Mouse (Mus musculus) C3H10T1/2 (cell line): ENCODE measurements around the gene Pcbp2. TPM values are rescaled to one million over a fixed set of nuclear protein-coding genes. Genes with fewer than 3 reads are reported as not detected.

Source experiments
- polyA plus RNA-seq, 2 experiments: library from polyadenylated mRNA; unstranded; fragments of >200 nt; fragmentation: generic; extraction: Trizol; gene quantifications; one replicate each; pipeline ENCODE4 v1.2.1; 2012; ENCODE audit warnings: missing spikeins in 2 of 2

The Pcbp2 gene
- polyA plus RNA-seq: 1,000 to 10,000 TPM in 1 of 2 experiments, 100 to 1,000 TPM in 1; 559 to 1,162 TPM

GRCm38 (mm10) chr15:102470183-102470604 lies at the start of gene Pcbp2:
Gene Pcbp2 (plus strand): TSS chr15:102470539.

GRCm38 (mm10) chr15:102445146-102445545 lies 25.2 kb upstream of the Pcbp2 start, which contains the start of gene Amhr2:
Gene Amhr2 (plus strand): TSS chr15:102445367.

GRCm38 (mm10) chr15:102458904-102459317 lies 11.4 kb upstream of the Pcbp2 start, which contains the start of gene Prr13:
Gene Prr13 (plus strand): TSS chr15:102459028.

GRCm38 (mm10) chr15:102503447-102503846 lies 33.1 kb downstream of the Pcbp2 start, which contains the start of gene Gm10337:
Gene Gm10337 (plus strand): TSS chr15:102503722.

GRCm38 (mm10) chr15:102516728-102517404 lies 46.5 kb downstream of the Pcbp2 start, which contains the start of gene Map3k12:
Gene Map3k12 (minus strand): TSS chr15:102517064.

GRCm38 (mm10) chr15:102517976-102518858 lies 47.9 kb downstream of the Pcbp2 start, which contains the start of gene Tarbp2:
Gene Tarbp2 (plus strand): TSS chr15:102518192.

GRCm38 (mm10) chr15:102524892-102525485 lies 54.6 kb downstream of the Pcbp2 start, which contains the start of gene Npff:
Gene Npff (minus strand): TSS chr15:102524942.

Other genes with a start within 250 kb of the Pcbp2 start
- 100 to 1,000 TPM in 1 of 2 experiments, 1 to 10 TPM in 1; 4.6 to 133 TPM for gene Itgb7, start 238.6 kb upstream of the Pcbp2 start, polyA plus RNA-seq
- gene Rarg, start 213.0 kb upstream of the Pcbp2 start, polyA plus RNA-seq: 100 to 1,000 TPM; 110 to 187 TPM
- gene Gm9918, start 200.0 kb upstream of the Pcbp2 start, polyA plus RNA-seq: under 1 TPM in 1 of 2 experiments, not detected in 1; 0.11 TPM
- 100 to 1,000 TPM in 1 of 2 experiments, 10 to 100 TPM in 1; 92.5 to 106 TPM for gene Mfsd5, start 191.1 kb upstream of the Pcbp2 start, polyA plus RNA-seq
- gene Espl1, start 174.3 kb upstream of the Pcbp2 start, polyA plus RNA-seq: 10 to 100 TPM; 21.0 to 35.6 TPM
- 100 to 1,000 TPM; 724 to 828 TPM for gene Pfdn5, start 144.4 kb upstream of the Pcbp2 start, polyA plus RNA-seq
- gene Myg1, start 138.8 kb upstream of the Pcbp2 start, polyA plus RNA-seq: 100 to 1,000 TPM; 115 to 233 TPM
- 100 to 1,000 TPM in 1 of 2 experiments, 10 to 100 TPM in 1; 78.8 to 232 TPM for gene Aaas, start 119.8 kb upstream of the Pcbp2 start, polyA plus RNA-seq
- under 1 TPM; 0.02 to 0.09 TPM for gene Sp7, start 103.4 kb upstream of the Pcbp2 start, polyA plus RNA-seq
- gene Sp1, start 64.4 kb upstream of the Pcbp2 start, polyA plus RNA-seq: 10 to 100 TPM in 1 of 2 experiments, 1 to 10 TPM in 1; 1.2 to 10.6 TPM
- under 1 TPM; 0.02 to 0.65 TPM for gene Amhr2, start 25.2 kb upstream of the Pcbp2 start, polyA plus RNA-seq
- gene Prr13, start 11.5 kb upstream of the Pcbp2 start, polyA plus RNA-seq: 100 to 1,000 TPM; 159 to 189 TPM
- not detected for gene Gm10337, start 33.2 kb downstream of the Pcbp2 start, polyA plus RNA-seq
- 10 to 100 TPM in 1 of 2 experiments, 1 to 10 TPM in 1; 4.4 to 17.8 TPM for gene Map3k12, start 46.5 kb downstream of the Pcbp2 start, polyA plus RNA-seq
- gene Tarbp2, start 47.7 kb downstream of the Pcbp2 start, polyA plus RNA-seq: 100 to 1,000 TPM in 1 of 2 experiments, 10 to 100 TPM in 1; 49.0 to 127 TPM
- gene Npff, start 54.4 kb downstream of the Pcbp2 start, polyA plus RNA-seq: 1 to 10 TPM in 1 of 2 experiments, under 1 TPM in 1; 0.41 to 6.0 TPM
- gene Gm28047, start 154.5 kb downstream of the Pcbp2 start, polyA plus RNA-seq: under 1 TPM; 0.12 to 0.27 TPM
- 100 to 1,000 TPM in 1 of 2 experiments, 10 to 100 TPM in 1; 12.7 to 105 TPM for gene Atf7, start 154.9 kb downstream of the Pcbp2 start, polyA plus RNA-seq
- gene Atp5g2, start 201.8 kb downstream of the Pcbp2 start, polyA plus RNA-seq: 1,000 to 10,000 TPM; 1,163 to 1,165 TPM